Mouse (Mus musculus): ENCODE results near the gene Sap25. TPM values are rescaled to one million over a fixed set of nuclear protein-coding genes. Genes with fewer than 3 reads are reported as not detected.

Gene Sap25
- 5.9 and 6.7 TPM in 2 replicates for polyA plus RNA-seq (2015; fragmentation: Nextera tagmentation; extraction: Ambion mirVana)

- peaks cover 24% of the 10 kb centered on the region for H3K27me3 ChIP-seq (ENCODE audit: control insufficient read depth, insufficient read depth, low read depth, low read length)
- 89% methylated on average over 19 of the region's 19 CpGs for WGBS
- peaks cover 4% of the 10 kb centered on the region for H3K4me1 ChIP-seq (ENCODE audit: control insufficient read depth, insufficient read depth, low read length)
- no peak within 1 kb of the TSS for H3K27ac ChIP-seq (ENCODE audit: low read length)
- H3K9ac ChIP-seq (ENCODE audit: low read depth, low read length), result no peak within 1 kb of the TSS
- H3K4me3 ChIP-seq (ENCODE audit: low read depth, low read length), result no peak within 1 kb of the TSS
- H3K4me2 ChIP-seq (ENCODE audit: low read length), result no peak within 1 kb of the TSS
- ATAC-seq, result no peak
- H3K9me3 ChIP-seq (replicated peaks; ENCODE audit: control insufficient read depth, low read length, poor library complexity, severe bottlenecking), result no peaks in the 10 kb centered on the region
- peaks cover 48% of the 10 kb centered on the region for H3K36me3 ChIP-seq (ENCODE audit: control insufficient read depth, insufficient read depth, low read length)
Observed at GRCm38 (mm10) chr5:137641054-137641453, at the start of gene Sap25. Gene Sap25 (plus strand): TSS chr5:137641334.

DNA sequence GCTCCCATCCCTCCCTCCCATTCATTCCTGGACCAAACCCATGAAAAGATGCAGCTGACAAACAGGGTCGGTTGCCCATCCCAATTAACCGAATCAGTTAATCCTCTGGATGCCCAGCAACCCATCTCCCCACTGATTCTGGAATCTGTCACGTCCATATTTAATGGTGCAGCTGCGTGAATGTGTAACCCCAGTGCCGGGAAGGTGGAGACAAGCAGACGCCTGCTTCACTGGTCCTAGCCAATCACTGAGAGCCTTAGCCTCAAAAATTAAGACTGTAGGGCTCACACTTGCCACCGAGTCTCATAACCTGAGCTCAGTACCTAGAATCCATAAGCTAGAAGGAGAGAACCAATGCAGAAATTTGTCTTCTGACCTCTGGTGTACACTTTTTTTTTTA, 45.2 kb upstream of the Sap25 start:
- no peak for ATAC-seq
- Histone ChIP-seq H3K27ac (ENCODE audit: low read length) (no peak overlapping the region), H3K9ac (ENCODE audit: low read depth, low read length) (no peak overlapping the region), H3K4me3 (ENCODE audit: low read depth, low read length) (no peak overlapping the region), H3K4me2 (ENCODE audit: low read length) (no peak overlapping the region), H3K36me3 (ENCODE audit: control insufficient read depth, insufficient read depth, low read length) (peaks cover 3% of the 10 kb centered on the region; the same call in 1 of the 2 replicates), H3K27me3 (ENCODE audit: control insufficient read depth, insufficient read depth, low read depth, low read length) (no peaks in the 10 kb centered on the region), H3K9me3 (replicated peaks; ENCODE audit: control insufficient read depth, low read length, poor library complexity, severe bottlenecking) (no peaks in the 10 kb centered on the region), H3K4me1 (ENCODE audit: control insufficient read depth, insufficient read depth, low read length) (peaks cover 12% of the 10 kb centered on the region)
- 63% methylated on average over 7 of the region's 7 CpGs for WGBS

DNA sequence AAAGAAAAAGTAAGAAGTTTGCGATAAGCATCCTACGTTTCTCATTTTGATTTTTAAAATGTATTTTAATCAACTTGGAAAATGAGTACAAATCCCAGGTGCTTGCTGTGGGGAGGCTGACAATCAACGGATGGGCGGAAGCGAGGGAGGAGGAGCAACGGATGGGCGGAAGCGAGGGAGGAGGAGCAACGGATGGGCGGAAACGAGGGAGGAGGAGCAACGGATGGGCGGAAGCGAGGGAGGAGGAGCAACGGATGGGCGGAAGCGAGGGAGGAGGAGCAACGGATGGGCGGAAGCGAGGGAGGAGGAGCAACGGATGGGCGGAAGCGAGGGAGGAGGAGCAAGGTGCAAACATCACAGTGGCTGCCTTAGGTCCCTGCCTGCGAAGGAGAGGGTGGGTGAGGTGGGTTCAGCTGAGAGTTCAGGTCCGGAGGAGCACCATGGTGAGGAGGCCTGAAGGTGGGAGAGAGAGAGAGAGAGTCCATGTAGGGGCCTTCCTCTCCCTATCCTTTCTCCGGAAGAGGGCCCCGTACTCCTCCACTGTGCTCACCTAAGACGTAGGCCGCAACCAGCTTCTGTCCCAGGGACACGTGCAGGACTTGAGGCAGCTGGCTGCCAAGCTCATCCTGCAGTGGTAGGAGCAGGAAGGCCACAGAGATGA, 44.4 kb upstream of the Sap25 start:
- 33% methylated on average over 29 of the region's 30 CpGs for WGBS
- Histone ChIP-seq H3K9ac (ENCODE audit: low read depth, low read length) (no peak overlapping the region), H3K27me3 (ENCODE audit: control insufficient read depth, insufficient read depth, low read depth, low read length) (no peaks in the 10 kb centered on the region), H3K4me3 (ENCODE audit: low read depth, low read length) (no peak overlapping the region), H3K9me3 (replicated peaks; ENCODE audit: control insufficient read depth, low read length, poor library complexity, severe bottlenecking) (no peaks in the 10 kb centered on the region), H3K36me3 (ENCODE audit: control insufficient read depth, insufficient read depth, low read length) (peaks cover 3% of the 10 kb centered on the region; the same call in 1 of the 2 replicates), H3K4me2 (ENCODE audit: low read length) (peak overlapping the region; percentile 12; the same call in 1 of the 2 replicates), H3K27ac (ENCODE audit: low read length) (no peak overlapping the region), H3K4me1 (ENCODE audit: control insufficient read depth, insufficient read depth, low read length) (peaks cover 12% of the 10 kb centered on the region)
- ATAC-seq, result no peak

- H3K9ac ChIP-seq (ENCODE audit: low read depth, low read length), result no peak overlapping the region
- H3K27me3 ChIP-seq (ENCODE audit: control insufficient read depth, insufficient read depth, low read depth, low read length), result no peaks in the 10 kb centered on the region
- ATAC-seq, result no peak
- 94% methylated on average over 6 of the region's 6 CpGs for WGBS
- H3K4me3 ChIP-seq (ENCODE audit: low read depth, low read length), result no peak overlapping the region
- H3K4me2 ChIP-seq (ENCODE audit: low read length), result no peak overlapping the region
- peaks cover 12% of the 10 kb centered on the region for H3K4me1 ChIP-seq (ENCODE audit: control insufficient read depth, insufficient read depth, low read length)
- H3K9me3 ChIP-seq (replicated peaks; ENCODE audit: control insufficient read depth, low read length, poor library complexity, severe bottlenecking), result no peaks in the 10 kb centered on the region
- peaks cover 3% of the 10 kb centered on the region; the same call in 1 of the 2 replicates for H3K36me3 ChIP-seq (ENCODE audit: control insufficient read depth, insufficient read depth, low read length)
- H3K27ac ChIP-seq (ENCODE audit: low read length), result no peak overlapping the region
Observed at GRCm38 (mm10) chr5:137597625-137598024, 43.5 kb upstream of the Sap25 start.

DNA sequence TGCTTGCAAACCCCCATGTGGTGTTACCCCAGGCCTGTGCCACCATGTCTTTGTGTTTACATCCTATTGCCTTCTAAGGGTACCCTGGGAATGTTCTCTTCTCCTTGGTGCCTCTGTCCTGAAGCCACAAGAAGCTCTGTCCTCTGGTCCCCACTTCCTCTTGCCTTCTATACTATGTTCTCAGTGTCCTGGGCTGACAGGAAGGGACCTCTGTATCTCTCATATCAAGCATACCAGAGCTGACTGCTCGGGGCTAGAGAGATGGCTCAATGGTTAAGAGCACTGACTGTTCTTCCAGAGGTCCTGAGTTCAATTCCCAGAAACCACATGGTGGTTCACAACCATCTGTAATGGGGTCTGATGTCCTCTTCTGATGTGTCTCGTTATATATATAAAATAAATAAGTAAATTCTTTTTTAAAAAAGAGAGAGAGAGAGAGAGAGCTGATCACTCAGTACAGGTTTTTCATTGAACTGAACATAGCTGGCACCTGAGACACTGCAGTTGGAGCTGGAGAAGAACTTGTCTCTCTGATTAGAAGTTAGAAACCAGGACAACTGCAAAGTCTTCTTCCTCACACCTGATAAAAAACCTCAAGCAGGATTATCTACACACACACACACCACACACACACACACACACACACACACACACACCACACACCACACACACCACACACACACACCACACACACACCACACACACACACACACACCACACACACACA, 42.9 kb upstream of the Sap25 start:
- Histone ChIP-seq H3K36me3 (ENCODE audit: control insufficient read depth, insufficient read depth, low read length) (peaks cover 3% of the 10 kb centered on the region; the same call in 1 of the 2 replicates), H3K27me3 (ENCODE audit: control insufficient read depth, insufficient read depth, low read depth, low read length) (no peaks in the 10 kb centered on the region), H3K27ac (ENCODE audit: low read length) (no peak overlapping the region), H3K9ac (ENCODE audit: low read depth, low read length) (no peak overlapping the region), H3K9me3 (replicated peaks; ENCODE audit: control insufficient read depth, low read length, poor library complexity, severe bottlenecking) (no peaks in the 10 kb centered on the region), H3K4me3 (ENCODE audit: low read depth, low read length) (no peak overlapping the region), H3K4me2 (ENCODE audit: low read length) (no peak overlapping the region), H3K4me1 (ENCODE audit: control insufficient read depth, insufficient read depth, low read length) (peaks cover 12% of the 10 kb centered on the region)
- ATAC-seq, result no peak
- 88% methylated on average over 2 of the region's 2 CpGs for WGBS

- Histone ChIP-seq H3K4me1 (ENCODE audit: control insufficient read depth, insufficient read depth, low read length) (peaks cover 12% of the 10 kb centered on the region), H3K9me3 (replicated peaks; ENCODE audit: control insufficient read depth, low read length, poor library complexity, severe bottlenecking) (no peaks in the 10 kb centered on the region), H3K27me3 (ENCODE audit: control insufficient read depth, insufficient read depth, low read depth, low read length) (no peaks in the 10 kb centered on the region), H3K4me3 (ENCODE audit: low read depth, low read length) (peak overlapping the region; percentile 85), H3K27ac (ENCODE audit: low read length) (no peak overlapping the region), H3K36me3 (ENCODE audit: control insufficient read depth, insufficient read depth, low read length) (peaks cover 3% of the 10 kb centered on the region; the same call in 1 of the 2 replicates), H3K9ac (ENCODE audit: low read depth, low read length) (peak overlapping the region; percentile 98), H3K4me2 (ENCODE audit: low read length) (peak overlapping the region; percentile 99)
- 41% methylated on average over 9 of the region's 9 CpGs for WGBS
- no peak for ATAC-seq
Observed at GRCm38 (mm10) chr5:137599600-137599999, 41.5 kb upstream of the Sap25 start.

- no peak; the same call in none of the 2 replicates for ATAC-seq
- whole genome bisulfite sequencing, result under 1% methylated on average over 19 of the region's 19 CpGs
Observed at GRCm38 (mm10) chr5:137600281-137600618, 40.9 kb upstream of the Sap25 start.

GRCm38 (mm10) chr5:137600619-137601364, 40.3 kb upstream of the Sap25 start, which contains the start of gene Mospd3:
Gene Mospd3 (minus strand): TSS chr5:137601058.
- Histone ChIP-seq H3K4me2 (ENCODE audit: low read length) (peak within 1 kb of the TSS; percentile 99), H3K4me3 (ENCODE audit: low read depth, low read length) (peak within 1 kb of the TSS; percentile 85), H3K9me3 (replicated peaks; ENCODE audit: control insufficient read depth, low read length, poor library complexity, severe bottlenecking) (no peaks in the 10 kb centered on the region), H3K9ac (ENCODE audit: low read depth, low read length) (peak within 1 kb of the TSS; percentile 98), H3K36me3 (ENCODE audit: control insufficient read depth, insufficient read depth, low read length) (peaks cover 3% of the 10 kb centered on the region; the same call in 1 of the 2 replicates), H3K27ac (ENCODE audit: low read length) (peak within 1 kb of the TSS; percentile 80), H3K4me1 (ENCODE audit: control insufficient read depth, insufficient read depth, low read length) (peaks cover 12% of the 10 kb centered on the region), H3K27me3 (ENCODE audit: control insufficient read depth, insufficient read depth, low read depth, low read length) (no peaks in the 10 kb centered on the region)
- peak; percentile 97 for ATAC-seq
- WGBS, result under 1% methylated on average over 41 of the region's 41 CpGs

More at GRCm38 (mm10) chr5:137600281-137600618, 40.9 kb upstream of the Sap25 start:
- Histone ChIP-seq H3K9ac (ENCODE audit: low read depth, low read length) (peak overlapping the region; percentile 98), H3K4me1 (ENCODE audit: control insufficient read depth, insufficient read depth, low read length) (peaks cover 12% of the 10 kb centered on the region), H3K9me3 (replicated peaks; ENCODE audit: control insufficient read depth, low read length, poor library complexity, severe bottlenecking) (no peaks in the 10 kb centered on the region), H3K4me2 (ENCODE audit: low read length) (peak overlapping the region; percentile 99), H3K27me3 (ENCODE audit: control insufficient read depth, insufficient read depth, low read depth, low read length) (no peaks in the 10 kb centered on the region), H3K27ac (ENCODE audit: low read length) (peak overlapping the region; percentile 80), H3K4me3 (ENCODE audit: low read depth, low read length) (peak overlapping the region; percentile 85), H3K36me3 (ENCODE audit: control insufficient read depth, insufficient read depth, low read length) (peaks cover 3% of the 10 kb centered on the region; the same call in 1 of the 2 replicates)

Data from midbrain, embryonic 16.5 days (tissue).